Mouse (Mus musculus): ENCODE results near the gene Rps26.

DNA sequence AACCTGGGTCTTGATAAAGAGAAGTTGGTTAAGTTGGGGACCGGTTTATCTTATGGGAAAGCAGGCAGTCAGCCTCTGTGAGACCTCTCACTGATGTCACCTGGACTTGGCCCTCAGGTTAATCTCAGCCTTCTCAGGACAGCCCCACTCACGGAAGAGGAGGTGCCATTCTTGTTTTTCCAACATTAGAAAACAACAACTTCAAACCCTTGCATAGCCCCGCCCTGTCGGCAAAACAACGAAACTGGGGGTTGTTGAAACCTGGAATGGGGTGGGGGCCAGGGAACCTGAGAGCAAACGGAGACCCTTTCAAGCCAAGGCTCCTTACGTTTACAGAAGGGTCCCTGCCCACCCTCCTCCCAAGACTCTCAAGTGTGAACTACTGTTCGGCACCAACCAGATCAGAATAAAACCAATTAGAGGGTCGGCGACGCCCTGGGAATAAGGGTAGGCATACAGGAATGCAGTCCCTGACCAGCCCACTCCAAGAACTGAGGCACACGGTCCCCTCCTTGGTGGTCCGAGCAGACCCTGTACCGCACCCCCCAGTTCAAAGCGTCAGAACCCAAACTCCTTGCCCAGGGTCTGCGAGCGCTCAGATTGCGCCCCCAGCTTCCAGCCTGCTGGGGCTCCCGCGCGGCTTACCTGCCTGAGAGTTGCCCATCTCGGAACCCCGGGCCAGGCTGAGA lies 37.6 kb downstream of the Rps26 start:
- TF ChIP-seq POLR2A (IDR thresholded peaks at IDR 0.05; ENCODE audit: borderline replicate concordance, insufficient read depth, low read length): no peak
- no peak for TF ChIP-seq CTCF (IDR thresholded peaks at IDR 0.05; ENCODE audit: borderline replicate concordance, insufficient read depth, low read depth, low read length)

Measured in cerebellum, adult 2 months (tissue).